In genomic region chr6:8278426-8279002, GRCm38 (mm10) we compare ENCODE assay signal across 10 mouse cellular contexts. TPM values are rescaled to one million over a fixed set of nuclear protein-coding genes. Genes with fewer than 3 reads are reported as not detected.
DNase-seq lines count a peak whose midpoint lies in the region; TF ChIP-seq lines count a peak whose summit lies in the region.
"Had no signal": no experiment of that assay in that cellular context is flagged by ENCODE, and none has a peak within 500 bp of the region (broad histone marks: within the 10 kb centered on the region; RNA-seq: fewer than 3 reads in every experiment).

No protein-coding gene starts in this region.

- H3K4me1 ChIP-seq in lung, adult 2 months (ENCODE audit: control insufficient read depth, insufficient read depth, low read length) = 0 out of 2 replicates have a peak, but pooled peaks cover 2% of the 10 kb centered on the region

- TF ChIP-seq CTCF in lung, adult 2 months (IDR thresholded peaks at IDR 0.05; ENCODE audit: insufficient read depth, low read length) = no peak; the same call in 1 of the 2 replicates
- TF ChIP-seq CTCF in brain, embryonic 14.5 days (IDR thresholded peaks at IDR 0.05; ENCODE audit: borderline replicate concordance, extremely low read depth, insufficient read depth, insufficient read length) = peak; percentile 43; the same call in 1 of the 2 replicates

- TF ChIP-seq POLR2A in lung, adult 2 months (IDR thresholded peaks at IDR 0.05; ENCODE audit: borderline replicate concordance, extremely low read depth, low read depth, low read length) = no peak
- no peak for TF ChIP-seq POLR2A in brain, embryonic 14.5 days (IDR thresholded peaks at IDR 0.05; ENCODE audit: borderline replicate concordance, extremely low read depth, insufficient read depth, insufficient read length, poor library complexity, severe bottlenecking)

- DNase-seq in adrenal gland, postnatal 14 days = peak; percentile 17
- DNase-seq in adrenal gland, adult 8-10 months = no peak
- DNase-seq in lung, postnatal 10 days = peak; percentile 14
- DNase-seq in lung, adult 2 months = no peak
- DNase-seq in brain, embryonic 14.5 days (ENCODE audit: low read depth) = no peak
- DNase-seq in retina, embryonic 14.5 days (ENCODE audit: low spot score) = peak; percentile 5
- no peak for DNase-seq in ovary, postnatal 10 days (ENCODE audit: low spot score)
- no peak for DNase-seq in testis, postnatal 10 days (ENCODE audit: low spot score)
- DNase-seq: cerebellum, adult 11 months had no signal

- 80% methylated on average over 5 of the region's 5 CpGs for WGBS in lung, adult 2 months

- H3K4me3 ChIP-seq in lung, adult 2 months (replicated peaks; ENCODE audit: extremely low read depth, low read depth, low read length) = no peak overlapping the region

RNA-seq across cellular contexts. Expression of gene Gm45062, which starts 19.3 kb away (rescaled TPM):
- 2.0 TPM in 1 of 2 replicates, not detected in the other for total RNA-seq in adrenal gland, postnatal 14 days (2021)
- 1 to 10 TPM in 2 of 4 experiments, under 1 TPM in 1, not detected in 1; 0.07 to 1.5 (median 1.1) TPM for total RNA-seq in adrenal gland, adult 8-10 months (2022)
- 0.26 and 1.2 TPM in 2 replicates for polyA plus RNA-seq in lung, adult 2 months (2012; rRNA removed)
- 15.5 and 22.1 TPM in 2 replicates for polyA plus RNA-seq in brain, embryonic 14.5 days (2012; rRNA removed)
- total RNA-seq: heart, postnatal 36 days had no signal

RNA-seq across cellular contexts. Expression of gene Umad1, which starts 19.4 kb away (rescaled TPM):
- 11.1 and 14.5 TPM in 2 replicates for total RNA-seq in adrenal gland, postnatal 14 days (2021)
- 10 to 100 TPM; 18.4 to 23.3 (median 22.1) TPM for total RNA-seq in adrenal gland, adult 8-10 months (2022)
- 6.3 and 8.7 TPM in 2 replicates for polyA plus RNA-seq in lung, adult 2 months (2012; rRNA removed)
- 27.3 and 28.0 TPM in 2 replicates for polyA plus RNA-seq in brain, embryonic 14.5 days (2012; rRNA removed)

RNA-seq across cellular contexts. Expression of gene Rpa3, which starts 19.5 kb away (rescaled TPM):
- 32.2 and 34.6 TPM in 2 replicates for total RNA-seq in adrenal gland, postnatal 14 days (2021)
- 10 to 100 TPM; 15.4 to 19.1 (median 17.4) TPM for total RNA-seq in adrenal gland, adult 8-10 months (2022)
- polyA plus RNA-seq in lung, adult 2 months (2012; rRNA removed) = 1.8 and 3.7 TPM in 2 replicates
- 36.1 and 48.9 TPM in 2 replicates for polyA plus RNA-seq in brain, embryonic 14.5 days (2012; rRNA removed)

Comparison
In these comparisons a context has a peak if more than half of its experiments do, and no peak if none do; other contexts are left out.
1. DNase-seq: peak in adrenal gland, postnatal 14 days (single experiment), lung, postnatal 10 days (single experiment) and retina, embryonic 14.5 days (single experiment); none in adrenal gland, adult 8-10 months (single experiment), lung, adult 2 months (single experiment), brain, embryonic 14.5 days (single experiment), ovary, postnatal 10 days (single experiment) and testis, postnatal 10 days (single experiment).